Mouse (Mus musculus) hindbrain, embryonic 10.5 days (tissue): Measurements from ENCODE around the gene Hao1. TPM values are rescaled to one million over a fixed set of nuclear protein-coding genes. Genes with fewer than 3 reads are reported as not detected.

Experiments used
- DNase-seq: peaks from one replicate; pipeline ENCODE4 v3.0.0-alpha.2; 2017; ENCODE audit warnings: low spot score
- H3K27ac ChIP-seq: fragments of 300-500 bp; sonication (generic); 2 replicates; pipeline ENCODE4 v1.5.1; 2016; ENCODE audit warnings: mild to moderate bottlenecking, moderate library complexity
- H3K27me3 ChIP-seq: fragments of 300-500 bp; sonication (generic); 2 replicates; pipeline ENCODE4 v1.6.1; 2016; ENCODE audit warnings: mild to moderate bottlenecking; ENCODE audit not compliant: poor library complexity, insufficient read depth, severe bottlenecking
- H3K36me3 ChIP-seq: fragments of 300-500 bp; sonication (generic); 2 replicates; pipeline ENCODE4 v1.6.1; 2016; ENCODE audit warnings: mild to moderate bottlenecking, moderate library complexity
- H3K4me1 ChIP-seq: fragments of 300-500 bp; sonication (generic); replicated peaks from 2 replicates; pipeline ENCODE4 v1.6.1; 2016; ENCODE audit warnings: mild to moderate bottlenecking
- H3K4me3 ChIP-seq: fragments of 300-500 bp; sonication (generic); 2 replicates; pipeline ENCODE4 v1.5.1; 2016; ENCODE audit warnings: mild to moderate bottlenecking, moderate library complexity
- H3K9me3 ChIP-seq: fragments of 300-500 bp; sonication (generic); 2 replicates; pipeline ENCODE4 v1.6.1; 2016; ENCODE audit warnings: mild to moderate bottlenecking, moderate library complexity
- WGBS: fragments of 180-500 bp; shearing (Covaris S2); methylation state at CpG from one replicate; pipeline ENCODE4 v1.1.7; 2016; 5-methylcytosine and 5-hydroxymethylcytosine counted together
- polyA plus RNA-seq: library from polyadenylated mRNA; unstranded; fragments of >200 nt; fragmentation: Nextera tagmentation; extraction: Ambion mirVana; gene quantifications from 2 replicates; pipeline ENCODE4 v1.2.1, GENCODE M21; 2016

Hao1 gene
- polyA plus RNA-seq, 1 experiment from 2014 or later, result not detected

DNA sequence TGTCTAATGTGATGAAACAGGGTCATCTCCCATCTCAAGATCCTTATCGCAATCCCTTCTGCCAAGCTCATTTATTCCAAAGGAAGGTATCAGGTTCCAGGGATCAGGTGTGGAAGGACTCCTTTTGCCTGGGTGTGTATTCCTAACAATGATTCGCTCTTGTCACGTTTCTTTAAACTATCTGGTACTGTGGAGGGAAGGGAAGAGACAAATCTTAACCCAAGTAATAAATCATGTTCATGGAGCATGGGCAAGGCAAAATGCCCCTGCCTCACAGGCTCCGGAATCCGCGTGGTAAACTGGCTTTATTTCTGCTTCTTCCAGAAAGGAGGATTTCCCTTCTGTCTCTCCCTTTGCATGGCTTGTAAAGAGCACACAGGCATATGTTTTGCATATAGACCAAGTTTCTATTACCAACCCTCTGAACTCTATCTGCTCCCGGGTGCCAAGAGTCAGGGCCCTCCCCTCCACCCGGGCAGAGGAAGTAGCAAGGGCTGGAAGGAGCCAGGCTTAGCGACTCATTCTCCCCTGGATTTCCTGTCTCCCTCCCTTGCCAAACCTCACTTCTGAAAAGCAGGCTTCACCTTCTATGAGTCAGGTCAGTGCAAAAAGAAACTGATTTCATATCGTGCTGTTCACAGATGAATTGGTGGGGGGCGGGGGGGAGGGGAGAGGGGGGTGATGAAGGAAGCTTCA is 26.6 kb downstream of the Hao1 start:
- peak; percentile 15 for DNase-seq
- no peaks in the 10 kb centered on the region for H3K9me3 ChIP-seq

DNA sequence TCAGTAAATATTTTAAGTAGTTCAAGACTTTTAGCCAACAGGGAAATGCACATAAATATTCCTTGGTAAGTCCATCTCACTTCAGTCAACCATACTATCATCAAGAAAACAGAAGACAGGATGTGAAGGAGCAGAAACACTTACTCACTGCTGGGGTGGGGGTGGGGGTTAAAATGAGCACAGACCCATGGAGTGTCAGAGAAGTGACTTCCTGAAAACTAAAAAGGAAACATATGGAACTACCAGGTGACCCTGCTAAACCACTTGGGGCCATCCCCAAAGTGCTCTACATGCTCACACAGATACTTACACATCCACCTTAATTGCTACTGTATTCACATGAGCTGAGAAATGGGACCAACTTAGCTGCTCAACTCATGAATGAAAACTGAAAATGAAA is 36.1 kb downstream of the Hao1 start:
- Histone ChIP-seq H3K27me3 (no peaks in the 10 kb centered on the region), H3K4me1 (no peaks in the 10 kb centered on the region)

More for the DNA sequence above, 26.6 kb downstream of the Hao1 start:
- 68% methylated on average over 11 of the region's 11 CpGs for WGBS
- Histone ChIP-seq H3K36me3 (no peaks in the 10 kb centered on the region), H3K4me1 (no peaks in the 10 kb centered on the region), H3K27ac (0 out of 2 replicates have a peak overlapping the region, but pooled peaks have one; percentile 6), H3K4me3 (no peak overlapping the region), H3K27me3 (no peaks in the 10 kb centered on the region)

DNA sequence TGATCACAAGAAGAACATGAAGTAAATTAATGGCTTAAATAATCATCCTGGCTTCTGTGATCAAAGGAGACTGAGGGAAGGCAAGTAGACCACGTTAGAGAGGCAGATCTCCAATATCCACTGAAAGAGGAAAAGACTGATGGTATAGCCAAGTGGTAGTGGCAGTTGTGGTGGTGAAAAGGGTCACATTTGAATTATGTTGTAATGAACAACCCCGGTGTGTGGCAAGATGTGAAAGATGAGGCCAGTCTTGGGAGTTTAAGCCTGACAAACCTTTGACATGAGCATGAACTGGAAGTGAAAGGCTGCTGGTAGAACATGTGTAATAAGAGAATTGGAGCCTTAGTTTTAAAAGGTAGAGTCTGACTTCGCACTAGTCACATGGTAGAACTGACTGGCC is 54.4 kb downstream of the Hao1 start:
- Histone ChIP-seq H3K9me3 (no peaks in the 10 kb centered on the region), H3K27me3 (no peaks in the 10 kb centered on the region), H3K4me1 (no peaks in the 10 kb centered on the region), H3K36me3 (no peaks in the 10 kb centered on the region), H3K4me3 (no peak overlapping the region), H3K27ac (no peak overlapping the region)
- 84% methylated on average over 3 of the region's 3 CpGs for WGBS
- no peak for DNase-seq

More for the DNA sequence above, 36.1 kb downstream of the Hao1 start:
- DNase-seq, result no peak
- H3K9me3 ChIP-seq, result no peaks in the 10 kb centered on the region
- no peaks in the 10 kb centered on the region for H3K36me3 ChIP-seq
- H3K27ac ChIP-seq, result no peak overlapping the region
- no peak overlapping the region for H3K4me3 ChIP-seq

DNA sequence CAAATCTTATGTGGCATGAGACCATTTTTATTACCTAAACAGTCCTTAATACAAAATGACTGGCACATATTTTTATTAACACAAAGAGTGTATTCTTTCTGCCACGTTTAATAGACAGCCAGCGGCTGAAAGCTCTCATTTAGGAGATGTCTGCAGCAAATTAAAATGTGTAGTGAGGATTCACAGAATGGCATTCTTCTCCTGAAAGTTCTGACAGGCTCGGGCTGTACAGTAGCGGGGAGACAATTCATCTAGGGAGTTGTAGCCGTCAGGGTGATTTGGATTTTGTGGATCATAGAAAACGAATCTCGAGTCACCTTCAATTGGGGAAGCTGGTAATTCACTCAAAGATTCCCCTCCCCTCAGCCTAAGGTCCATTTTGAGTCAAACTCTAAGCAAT is 55.7 kb downstream of the Hao1 start:
- H3K27ac ChIP-seq, result no peak overlapping the region
- H3K36me3 ChIP-seq, result no peaks in the 10 kb centered on the region
- H3K4me3 ChIP-seq, result no peak overlapping the region
- no peaks in the 10 kb centered on the region for H3K9me3 ChIP-seq
- 83% methylated on average over 7 of the region's 7 CpGs for WGBS
- H3K27me3 ChIP-seq, result no peaks in the 10 kb centered on the region
- DNase-seq, result no peak
- H3K4me1 ChIP-seq, result no peaks in the 10 kb centered on the region

DNA sequence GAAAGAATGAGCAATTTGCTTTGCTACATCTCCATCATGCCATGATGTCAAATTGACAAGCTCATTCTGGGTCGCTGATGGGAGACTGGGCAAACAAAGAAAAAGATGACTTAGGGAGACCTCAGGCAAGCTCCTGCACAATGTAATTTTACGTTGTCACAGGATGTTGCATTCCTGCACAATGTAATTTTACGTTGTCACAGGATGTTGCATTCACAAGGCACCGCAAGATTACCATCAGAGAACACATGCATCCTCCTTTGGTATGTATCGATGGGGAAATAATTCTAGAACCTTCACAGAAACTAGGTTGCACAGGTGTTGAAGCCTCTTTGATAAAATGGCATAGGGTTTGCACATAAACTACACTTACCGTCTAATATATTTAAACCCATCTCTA is 65.5 kb downstream of the Hao1 start:
- no peak overlapping the region for H3K27ac ChIP-seq
- no peaks in the 10 kb centered on the region for H3K27me3 ChIP-seq
- 87% methylated on average over 6 of the region's 6 CpGs for WGBS
- no peak overlapping the region for H3K4me3 ChIP-seq
- H3K9me3 ChIP-seq, result no peaks in the 10 kb centered on the region
- no peak for DNase-seq
- peaks cover 17% of the 10 kb centered on the region for H3K4me1 ChIP-seq
- no peaks in the 10 kb centered on the region for H3K36me3 ChIP-seq

DNA sequence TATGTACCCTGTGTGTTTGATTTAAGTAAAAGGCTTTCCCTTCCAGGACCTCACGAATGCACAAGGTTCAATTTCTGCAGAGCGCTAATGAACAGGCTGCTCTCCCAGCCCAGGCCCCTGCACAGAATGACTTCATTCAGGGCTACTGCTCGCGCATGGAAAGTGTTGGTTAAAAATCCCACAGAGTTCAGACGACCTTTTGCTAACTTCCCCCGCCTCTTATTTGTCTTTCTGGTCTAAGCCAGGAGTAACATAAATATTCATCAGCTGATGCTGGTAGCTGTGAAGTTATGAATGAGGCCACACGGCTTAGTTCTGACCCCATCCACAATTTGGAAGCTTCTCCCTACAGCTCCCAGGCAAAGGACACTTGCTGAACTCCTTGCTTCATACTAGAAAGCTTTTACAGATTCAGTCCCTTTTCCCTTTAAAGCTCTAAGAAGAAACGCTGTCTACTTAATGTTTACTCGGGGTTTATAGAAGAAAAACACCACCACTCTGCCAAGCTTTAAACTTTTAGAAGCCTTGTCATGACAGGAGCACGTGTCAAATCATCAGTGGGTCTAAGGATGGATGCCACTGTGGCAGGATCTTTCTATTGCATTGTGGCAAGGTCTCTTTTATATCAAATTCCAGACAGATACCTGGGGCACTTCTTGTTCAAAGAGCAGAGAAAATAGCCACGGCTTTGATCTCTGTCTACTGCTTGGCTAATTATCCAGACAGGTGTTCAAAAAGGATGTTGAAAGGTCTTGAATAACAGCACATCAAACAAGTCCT is 67.9 kb downstream of the Hao1 start:
- peak; percentile 17 for DNase-seq
- WGBS, result 38% methylated on average over 11 of the region's 11 CpGs
- H3K27me3 ChIP-seq, result no peaks in the 10 kb centered on the region
- H3K9me3 ChIP-seq, result no peaks in the 10 kb centered on the region
- H3K27ac ChIP-seq, result no peak overlapping the region
- H3K4me1 ChIP-seq, result peaks cover 17% of the 10 kb centered on the region
- no peak overlapping the region for H3K4me3 ChIP-seq
- H3K36me3 ChIP-seq, result no peaks in the 10 kb centered on the region

DNA sequence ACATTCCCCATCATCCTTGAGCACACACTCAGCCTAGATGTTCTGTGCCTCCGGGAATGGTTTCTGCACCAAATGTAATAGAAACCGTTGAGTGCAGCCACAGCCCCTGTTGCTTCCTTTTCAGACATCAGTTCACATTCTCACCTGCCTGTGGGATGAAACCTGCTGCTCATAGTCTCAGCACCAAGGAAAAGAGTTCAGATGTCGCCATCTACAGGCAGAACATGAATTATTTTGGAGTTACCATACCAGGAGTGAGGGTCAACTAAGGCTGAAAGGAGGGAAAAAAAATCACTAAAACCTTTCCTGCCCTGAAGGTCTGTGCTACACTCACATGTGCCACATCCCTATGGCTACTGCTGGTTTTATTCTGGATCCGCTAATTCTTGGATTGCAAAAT is 71.5 kb downstream of the Hao1 start:
- no peak overlapping the region for H3K27ac ChIP-seq
- no peaks in the 10 kb centered on the region for H3K36me3 ChIP-seq
- peaks cover 17% of the 10 kb centered on the region for H3K4me1 ChIP-seq
- H3K4me3 ChIP-seq, result no peak overlapping the region
- no peaks in the 10 kb centered on the region for H3K27me3 ChIP-seq
- H3K9me3 ChIP-seq, result no peaks in the 10 kb centered on the region
- WGBS, result 36% methylated on average over 4 of the region's 4 CpGs
- no peak for DNase-seq

DNA sequence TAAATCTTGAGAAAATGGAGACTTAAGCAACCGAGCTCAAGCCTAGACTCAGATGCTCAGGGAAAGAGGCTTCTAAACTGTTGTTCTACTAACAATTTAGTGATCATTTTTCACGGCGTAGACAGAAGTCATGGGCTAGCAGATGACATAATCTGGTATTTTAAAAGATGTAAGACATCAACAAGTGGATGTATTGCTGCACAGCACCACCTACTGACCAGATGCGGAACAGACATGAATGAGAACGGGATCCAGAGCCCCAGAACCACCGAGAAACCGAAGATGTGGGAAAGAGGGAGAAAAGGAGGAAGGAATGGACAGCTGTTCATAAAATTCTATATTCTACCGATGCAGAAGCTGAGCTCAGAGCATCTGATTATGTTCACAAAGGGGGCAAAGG is 72.4 kb downstream of the Hao1 start:
- H3K36me3 ChIP-seq, result no peaks in the 10 kb centered on the region
- DNase-seq, result peak; percentile 68
- no peaks in the 10 kb centered on the region for H3K27me3 ChIP-seq
- H3K9me3 ChIP-seq, result no peaks in the 10 kb centered on the region
- H3K4me1 ChIP-seq, result peaks cover 17% of the 10 kb centered on the region
- 24% methylated on average over 8 of the region's 8 CpGs for WGBS
- H3K4me3 ChIP-seq, result no peak overlapping the region
- no peak overlapping the region for H3K27ac ChIP-seq

DNA sequence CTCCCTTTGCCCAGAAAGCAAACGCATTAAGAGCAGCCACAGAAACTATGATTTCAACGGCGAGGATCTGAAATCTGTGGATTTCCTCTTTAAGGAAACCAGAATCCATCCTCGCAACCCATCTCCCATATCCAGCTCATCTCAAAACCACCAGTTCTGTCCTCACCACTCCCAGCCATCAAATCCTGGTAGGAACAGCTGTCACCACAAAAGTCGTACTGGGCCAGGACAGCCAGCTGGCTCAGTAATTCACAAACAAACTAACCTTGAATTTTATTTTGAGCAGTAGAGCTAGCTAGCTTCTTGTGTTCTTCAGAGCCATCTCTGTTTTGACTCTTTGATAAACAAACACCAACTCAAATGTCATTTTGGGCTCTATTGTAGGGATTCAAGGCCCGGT is 73.0 kb downstream of the Hao1 start:
- Histone ChIP-seq H3K27me3 (no peaks in the 10 kb centered on the region), H3K36me3 (no peaks in the 10 kb centered on the region), H3K27ac (no peak overlapping the region), H3K4me3 (no peak overlapping the region), H3K9me3 (no peaks in the 10 kb centered on the region), H3K4me1 (peaks cover 11% of the 10 kb centered on the region)
- no peak for DNase-seq
- 91% methylated on average over 6 of the region's 6 CpGs for WGBS

DNA sequence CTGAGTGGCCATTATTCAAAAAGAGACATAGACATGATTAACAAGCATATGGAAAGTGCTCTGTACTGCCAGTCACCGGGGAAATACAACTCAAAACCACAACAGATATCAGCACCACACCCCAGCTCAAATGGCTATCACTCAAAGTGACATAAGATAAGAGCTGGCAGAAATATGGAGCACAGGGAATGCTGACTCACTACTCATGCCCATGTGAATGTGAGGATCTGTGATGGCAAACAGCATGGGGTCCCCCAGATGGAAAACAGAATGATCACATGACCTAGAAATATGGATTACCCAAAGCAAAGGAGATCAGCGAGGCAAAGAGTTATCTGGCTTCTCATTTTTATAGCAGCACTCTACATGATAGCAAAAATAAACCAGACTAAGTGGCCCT is 89.0 kb downstream of the Hao1 start:
- Histone ChIP-seq H3K27me3 (no peaks in the 10 kb centered on the region), H3K27ac (no peak overlapping the region), H3K4me1 (no peaks in the 10 kb centered on the region), H3K4me3 (no peak overlapping the region), H3K9me3 (no peaks in the 10 kb centered on the region), H3K36me3 (no peaks in the 10 kb centered on the region)
- DNase-seq, result no peak
- 88% methylated on average over 2 of the region's 2 CpGs for WGBS

DNA sequence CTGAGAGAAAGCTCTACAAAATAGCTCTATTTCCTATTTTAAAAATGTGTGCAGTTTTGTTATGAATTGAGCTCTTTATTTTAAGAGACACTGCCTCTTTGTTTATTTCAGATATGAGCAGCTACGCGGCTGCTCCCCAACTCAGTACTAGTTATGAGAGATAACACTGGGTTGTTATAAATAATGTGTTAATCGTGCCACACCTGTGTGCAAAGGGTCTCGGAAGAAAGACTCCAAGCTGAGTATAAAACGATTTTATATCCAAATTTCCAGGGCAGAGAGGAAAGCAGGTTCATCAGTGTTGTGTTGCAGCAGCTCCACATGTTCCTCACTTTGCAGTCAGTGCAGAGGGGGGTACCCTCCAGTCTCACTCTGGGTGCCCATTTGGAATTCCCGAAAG is 91.8 kb downstream of the Hao1 start:
- 89% methylated on average over 6 of the region's 6 CpGs for WGBS

DNA sequence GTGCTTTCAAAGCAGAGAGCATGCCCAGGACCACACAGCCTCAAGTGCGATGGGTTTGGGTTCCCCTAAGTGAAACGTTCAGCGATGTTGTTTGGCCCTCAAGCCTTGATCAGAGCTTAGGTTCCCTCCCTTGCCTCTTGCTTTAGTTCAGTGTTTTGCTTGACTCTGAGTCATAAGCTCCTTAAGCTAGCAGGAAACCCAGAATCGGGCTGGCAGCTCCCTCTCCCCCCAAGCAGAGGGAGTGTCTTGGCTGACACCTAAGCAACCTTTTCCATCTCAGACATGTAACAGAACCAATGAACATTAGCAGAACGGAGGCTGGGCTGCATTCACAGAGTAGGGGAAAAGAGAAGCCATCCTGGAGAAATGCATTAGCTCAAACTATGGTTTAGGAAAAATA is 93.3 kb downstream of the Hao1 start:
- WGBS, result 74% methylated on average over 5 of the region's 5 CpGs
- H3K4me1 ChIP-seq, result peaks cover 6% of the 10 kb centered on the region

More for the DNA sequence above, 91.8 kb downstream of the Hao1 start:
- Histone ChIP-seq H3K4me1 (no peaks in the 10 kb centered on the region), H3K9me3 (no peaks in the 10 kb centered on the region), H3K4me3 (no peak overlapping the region), H3K36me3 (no peaks in the 10 kb centered on the region), H3K27ac (no peak overlapping the region), H3K27me3 (no peaks in the 10 kb centered on the region)
- DNase-seq, result no peak

DNA sequence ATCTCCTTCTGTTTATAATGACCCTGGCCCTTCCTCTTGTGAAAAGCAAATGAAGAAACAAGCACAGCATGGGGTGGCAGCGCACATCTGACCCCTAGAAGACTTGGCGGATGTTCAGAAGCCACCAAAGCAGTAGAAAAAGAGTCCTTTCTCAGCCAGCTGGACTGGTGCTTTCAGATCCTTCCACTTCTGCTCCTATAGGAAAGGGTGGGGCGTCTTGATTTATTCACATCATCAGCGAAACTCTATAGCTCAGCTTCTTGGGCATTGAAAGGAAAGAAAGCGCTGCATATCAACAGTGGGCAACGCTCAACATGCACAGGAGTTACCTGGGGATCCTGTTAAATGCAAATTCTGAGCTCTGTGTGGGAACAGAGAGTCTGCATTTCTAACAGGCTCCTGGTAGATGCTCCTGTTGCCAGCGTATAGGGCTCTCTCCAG is 98.1 kb downstream of the Hao1 start:
- 9% methylated on average over 7 of the region's 7 CpGs for WGBS
- no peaks in the 10 kb centered on the region for H3K9me3 ChIP-seq
- DNase-seq, result peak; percentile 16
- H3K4me1 ChIP-seq, result peaks cover 7% of the 10 kb centered on the region
- H3K27me3 ChIP-seq, result no peaks in the 10 kb centered on the region
- no peak overlapping the region for H3K27ac ChIP-seq
- H3K4me3 ChIP-seq, result no peak overlapping the region
- no peaks in the 10 kb centered on the region for H3K36me3 ChIP-seq

More for the DNA sequence above, 93.3 kb downstream of the Hao1 start:
- Histone ChIP-seq H3K9me3 (no peaks in the 10 kb centered on the region), H3K27ac (no peak overlapping the region), H3K27me3 (no peaks in the 10 kb centered on the region), H3K36me3 (no peaks in the 10 kb centered on the region), H3K4me3 (no peak overlapping the region)
- DNase-seq, result no peak
